Mouse (Mus musculus) forebrain, postnatal 0 days (tissue): ENCODE measurements around the gene Olfr1354. TPM values are rescaled to one million over a fixed set of nuclear protein-coding genes. Genes with fewer than 3 reads are reported as not detected.
"Not testable (repeated sequence)": the region's sequence is repeated elsewhere in the genome, so short reads cannot be mapped to it uniquely, and the experiment has no call there.

Experiments
- ATAC-seq: fragments of 200-750 bp; cut with Nextera tagmentation; 2 replicates; pipeline ENCODE4 v1.8.0; 2017; ENCODE audit warnings: mild to moderate bottlenecking, moderate library complexity
- DNase-seq: peaks from one replicate; pipeline ENCODE4 v3.0.0-alpha.2; 2015
- H3K27ac ChIP-seq: fragments of 300-500 bp; sonication (generic); 2 replicates; pipeline ENCODE4 v1.5.1; 2014; ENCODE audit warnings: low read depth, mild to moderate bottlenecking, antibody characterized with exemption, low read length, moderate library complexity, mixed read lengths
- H3K27me3 ChIP-seq: fragments of 300-500 bp; sonication (generic); 2 replicates; pipeline ENCODE4 v1.6.1; 2014; ENCODE audit warnings: mild to moderate bottlenecking, low read length, mixed read lengths; ENCODE audit not compliant: insufficient read depth
- H3K36me3 ChIP-seq: fragments of 300-500 bp; sonication (generic); 2 replicates; pipeline ENCODE4 v1.6.1; 2014; ENCODE audit warnings: mild to moderate bottlenecking, moderate library complexity; ENCODE audit not compliant: insufficient read depth
- H3K4me1 ChIP-seq: fragments of 300-500 bp; sonication (generic); 2 replicates; pipeline ENCODE4 v1.6.1; 2014; ENCODE audit warnings: antibody characterized with exemption; ENCODE audit not compliant: insufficient read depth
- H3K4me2 ChIP-seq: fragments of 300-500 bp; sonication (generic); 2 replicates; pipeline ENCODE4 v1.6.1; 2014; ENCODE audit warnings: low read depth, mild to moderate bottlenecking, moderate library complexity
- H3K4me3 ChIP-seq: fragments of 300-500 bp; sonication (generic); 2 replicates; pipeline ENCODE4 v1.5.1; 2014; ENCODE audit warnings: low read depth, low read length, mixed read lengths
- H3K9ac ChIP-seq: fragments of 300-500 bp; sonication (generic); 2 replicates; pipeline ENCODE4 v1.6.1; 2014; ENCODE audit warnings: mild to moderate bottlenecking
- H3K9me3 ChIP-seq: fragments of 300-500 bp; sonication (generic); 2 replicates; pipeline ENCODE4 v1.6.1; 2016; ENCODE audit warnings: low read length
- CTCF ChIP-seq: sonication (generic); IDR thresholded peaks from 2 replicates; pipeline ENCODE4 v1.5.1; 2016; ENCODE audit warnings: antibody characterized with exemption, control low read depth, low read depth
- WGBS: fragments of 180-500 bp; shearing (Covaris S2); extraction: QIAGEN DNeasy Blood & Tissue Kit; methylation state at CpG from one replicate; pipeline ENCODE4 v1.1.7; 2014; 5-methylcytosine and 5-hydroxymethylcytosine counted together
- polyA plus RNA-seq: library from polyadenylated mRNA; unstranded; fragments of >200 nt; fragmentation: Nextera tagmentation; extraction: Ambion mirVana; gene quantifications from 2 replicates; pipeline ENCODE4 v1.2.1, GENCODE M21; 2015
- total RNA-seq: library from RNA; depleted of rRNA; stranded (reverse); fragments of >200 nt; gene quantifications from 2 replicates; pipeline ENCODE4 v1.2.3, GENCODE M21; 2014; rRNA removed

The Olfr1354 gene
- not detected in 2 replicates for total RNA-seq
- not detected in 2 replicates for polyA plus RNA-seq

DNA sequence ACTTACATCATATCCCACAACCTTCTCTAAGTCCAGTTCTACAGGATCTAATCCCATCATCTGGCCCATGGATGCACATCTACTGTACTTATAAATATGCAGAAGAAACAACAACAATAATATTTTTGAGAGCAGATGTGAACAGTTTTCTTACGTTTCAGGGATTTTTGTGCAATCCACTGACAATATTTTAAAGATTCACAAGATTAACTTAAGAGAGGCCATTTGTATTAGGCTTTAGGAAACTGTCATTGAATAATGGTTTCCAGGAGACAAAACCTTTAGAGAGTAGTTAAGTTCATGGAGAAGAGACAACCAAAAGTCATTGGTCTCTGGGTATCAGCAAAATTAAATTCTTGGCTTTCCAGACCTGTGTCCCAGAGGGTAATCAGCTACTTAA is at the start of gene Olfr1354:
Gene Olfr1354 (plus strand): TSS at position 301 of the 400 bp plus-strand sequence.
- H3K27me3 ChIP-seq, H3K4me1 ChIP-seq, H3K4me3 ChIP-seq, H3K27ac ChIP-seq, DNase-seq, ATAC-seq, H3K4me2 ChIP-seq, H3K9ac ChIP-seq, H3K9me3 ChIP-seq, H3K36me3 ChIP-seq: not testable (repeated sequence)
- 81% methylated on average over 1 of the region's 1 CpGs for WGBS

DNA sequence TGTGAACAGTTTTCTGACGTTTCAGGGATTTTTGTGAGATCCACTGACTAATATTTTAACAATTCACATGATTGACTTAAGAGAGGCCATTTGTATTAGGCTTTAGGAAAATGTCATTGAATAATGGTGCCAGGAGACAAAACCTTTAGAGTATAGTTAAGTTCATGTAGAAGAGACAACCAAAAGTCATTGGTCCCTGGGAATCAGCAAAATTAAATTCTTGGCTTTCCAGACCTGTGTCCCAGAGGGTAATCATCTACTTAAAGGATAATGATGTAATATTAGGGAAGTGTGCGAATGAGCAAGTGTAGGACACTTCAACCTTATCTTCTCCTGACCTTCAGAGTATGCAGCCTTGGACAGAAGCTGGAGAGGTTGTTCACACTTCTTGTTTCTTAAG is 37.7 kb upstream of the Olfr1354 start, which contains the start of gene Olfr1355:
Gene Olfr1355 (plus strand): TSS at position 301 of the 400 bp plus-strand sequence.
- no peak within 1 kb of the TSS for H3K4me2 ChIP-seq
- H3K9me3 ChIP-seq, result no peaks in the 10 kb centered on the region
- no peak within 1 kb of the TSS for H3K9ac ChIP-seq
- no peak within 1 kb of the TSS for H3K4me3 ChIP-seq
- DNase-seq (no peak), ATAC-seq (no peak)
- H3K36me3 ChIP-seq, result no peaks in the 10 kb centered on the region
- H3K27ac ChIP-seq, result no peak within 1 kb of the TSS
- TF ChIP-seq CTCF, result no peak
- no peaks in the 10 kb centered on the region for H3K4me1 ChIP-seq
- 72% methylated on average over 2 of the region's 2 CpGs for WGBS
- no peaks in the 10 kb centered on the region for H3K27me3 ChIP-seq

DNA sequence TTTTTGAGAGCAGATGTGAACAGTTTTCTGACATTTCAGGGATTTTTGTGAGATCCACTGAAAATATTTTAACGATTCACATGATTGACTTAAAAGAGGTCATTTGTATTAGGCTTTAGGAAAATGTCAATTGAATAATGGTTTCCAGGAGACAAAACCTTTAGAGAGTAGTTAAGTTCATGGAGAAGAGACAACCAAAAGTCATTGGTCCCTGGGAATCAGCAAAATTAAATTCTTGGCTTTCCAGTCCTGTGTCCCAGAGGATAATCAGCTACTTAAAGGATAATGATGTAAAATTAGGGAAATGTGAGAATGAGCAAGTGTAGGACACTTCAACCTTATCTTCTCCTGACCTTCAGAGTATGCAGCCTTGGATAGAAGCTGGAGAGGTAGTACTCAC is 37.4 kb downstream of the Olfr1354 start, which contains the start of gene Olfr8:
Gene Olfr8 (plus strand): TSS at position 301 of the 400 bp plus-strand sequence.
- H3K4me1 ChIP-seq, ATAC-seq, H3K9me3 ChIP-seq: not testable (repeated sequence)

DNA sequence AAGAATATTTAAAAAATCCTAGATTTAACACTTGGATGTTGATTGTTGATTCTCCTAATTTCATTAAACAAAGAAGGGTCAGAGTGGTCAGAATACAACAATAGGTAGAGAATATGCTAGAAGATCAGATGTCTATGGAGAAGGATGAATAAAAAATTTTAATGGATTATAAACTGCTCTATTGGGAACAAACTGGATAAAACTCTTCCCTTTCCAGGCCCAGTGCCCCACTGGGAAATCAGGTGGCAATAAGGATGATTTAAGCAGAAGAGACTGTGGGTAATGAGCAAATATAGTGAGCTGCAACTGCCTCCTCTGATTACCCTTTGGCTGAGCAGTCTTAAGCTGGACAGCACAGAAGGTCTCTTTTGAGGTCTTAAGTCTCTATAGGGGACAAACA is 50.0 kb downstream of the Olfr1354 start, which contains the start of gene Olfr1353:
Gene Olfr1353 (plus strand): TSS at position 301 of the 400 bp plus-strand sequence.
- not testable (repeated sequence) for H3K27me3 ChIP-seq, H3K9me3 ChIP-seq, H3K4me2 ChIP-seq, H3K9ac ChIP-seq, H3K36me3 ChIP-seq, ATAC-seq, H3K4me1 ChIP-seq, H3K4me3 ChIP-seq, DNase-seq, H3K27ac ChIP-seq

More for the DNA sequence above, 37.4 kb downstream of the Olfr1354 start, which contains the start of gene Olfr8:
- H3K27ac ChIP-seq, H3K9ac ChIP-seq, H3K4me2 ChIP-seq, H3K27me3 ChIP-seq, DNase-seq, H3K4me3 ChIP-seq, H3K36me3 ChIP-seq: not testable (repeated sequence)
- WGBS, result 75% methylated on average over 1 of the region's 1 CpGs

Other genes with a start within 250 kb of the Olfr1354 start
- not detected in 2 replicates for gene Casp14, start 194.9 kb upstream of the Olfr1354 start, total RNA-seq
- gene Casp14, start 194.9 kb upstream of the Olfr1354 start, polyA plus RNA-seq, result not detected in 2 replicates
- not detected in 2 replicates for gene Ccdc105, start 160.1 kb upstream of the Olfr1354 start, total RNA-seq
- gene Ccdc105, start 160.1 kb upstream of the Olfr1354 start, polyA plus RNA-seq, result 0.16 and 0.17 TPM in 2 replicates
- gene Slc1a6, start 132.7 kb upstream of the Olfr1354 start, total RNA-seq, result 16.6 and 19.1 TPM in 2 replicates
- 10.7 and 15.5 TPM in 2 replicates for gene Slc1a6, start 132.7 kb upstream of the Olfr1354 start, polyA plus RNA-seq
- not detected in 2 replicates for gene Olfr1356, start 61.0 kb upstream of the Olfr1354 start, total RNA-seq
- gene Olfr1356, start 61.0 kb upstream of the Olfr1354 start, polyA plus RNA-seq, result not detected in 2 replicates
- gene Olfr1355, start 37.6 kb upstream of the Olfr1354 start, total RNA-seq, result not detected in 2 replicates
- gene Olfr1355, start 37.6 kb upstream of the Olfr1354 start, polyA plus RNA-seq, result not detected in 2 replicates
- not detected in 2 replicates for gene Olfr8, start 37.5 kb downstream of the Olfr1354 start, total RNA-seq
- not detected in 2 replicates for gene Olfr8, start 37.5 kb downstream of the Olfr1354 start, polyA plus RNA-seq
- not detected in 2 replicates for gene Olfr1353, start 50.1 kb downstream of the Olfr1354 start, total RNA-seq
- gene Olfr1353, start 50.1 kb downstream of the Olfr1354 start, polyA plus RNA-seq, result not detected in 2 replicates
- gene Olfr1352, start 67.9 kb downstream of the Olfr1354 start, total RNA-seq, result not detected in 2 replicates
- gene Olfr1352, start 67.9 kb downstream of the Olfr1354 start, polyA plus RNA-seq, result not detected in 2 replicates
- gene Olfr1351, start 99.3 kb downstream of the Olfr1354 start, total RNA-seq, result not detected in 2 replicates
- gene Olfr1351, start 99.3 kb downstream of the Olfr1354 start, polyA plus RNA-seq, result not detected in 2 replicates
- gene Olfr57, start 115.6 kb downstream of the Olfr1354 start, total RNA-seq, result not detected in 2 replicates
- 0.21 and 0.39 TPM in 2 replicates for gene Olfr57, start 115.6 kb downstream of the Olfr1354 start, polyA plus RNA-seq
- 35.5 and 47.4 TPM in 2 replicates for gene 2610008E11Rik, start 184.4 kb downstream of the Olfr1354 start, total RNA-seq
- gene 2610008E11Rik, start 184.4 kb downstream of the Olfr1354 start, polyA plus RNA-seq, result 16.5 and 24.9 TPM in 2 replicates
- gene Vmn2r80, start 235.6 kb downstream of the Olfr1354 start, total RNA-seq, result not detected in 2 replicates
- gene Vmn2r80, start 235.6 kb downstream of the Olfr1354 start, polyA plus RNA-seq, result not detected in 2 replicates